Mouse (Mus musculus) erythroblast, embryonic 14.5 days (primary cell): ENCODE measurements around the gene Klk9. TPM values are rescaled to one million over a fixed set of nuclear protein-coding genes. Genes with fewer than 3 reads are reported as not detected.

Source experiments
- H3K27me3 ChIP-seq: 2 replicates; pipeline ENCODE4 v1.6.1; 2012; ENCODE audit warnings: inconsistent platforms; ENCODE audit not compliant: control insufficient read depth
- H3K36me3 ChIP-seq: 2 replicates; pipeline ENCODE4 v1.6.1; 2012; ENCODE audit warnings: mild to moderate bottlenecking, inconsistent platforms; ENCODE audit not compliant: control insufficient read depth
- H3K4me1 ChIP-seq: 2 replicates; pipeline ENCODE4 v1.6.1; 2012; ENCODE audit warnings: inconsistent platforms; ENCODE audit not compliant: control insufficient read depth
- H3K4me3 ChIP-seq: replicated peaks from 2 replicates; pipeline ENCODE3; 2012; ENCODE audit warnings: moderate library complexity, mild to moderate bottlenecking, inconsistent platforms
- H3K9me3 ChIP-seq: 2 replicates; pipeline ENCODE4 v1.6.1; 2012; ENCODE audit warnings: low read length, inconsistent platforms, mixed read lengths; ENCODE audit not compliant: control insufficient read depth
- GATA1 ChIP-seq: IDR thresholded peaks from 2 replicates; pipeline ENCODE4 v1.6.1; 2012; ENCODE audit warnings: low read length, inconsistent platforms, mixed read lengths
- TAL1 ChIP-seq: IDR thresholded peaks from 3 replicates; pipeline ENCODE4 v1.6.1; 2012; ENCODE audit warnings: low read length, inconsistent platforms, mixed read lengths
- polyA plus RNA-seq: library from polyadenylated mRNA; stranded (reverse); fragments of >175 nt; gene quantifications from 2 replicates; pipeline ENCODE4 v1.2.3, GENCODE M21; 2012

Klk9 gene
- polyA plus RNA-seq, 1 experiment: not detected

GRCm38 (mm10) chr7:43815211-43815610, 23.5 kb downstream of the Klk9 start:
- no peaks in the 10 kb centered on the region for H3K27me3 ChIP-seq
- no peak overlapping the region for H3K4me3 ChIP-seq
- TF ChIP-seq GATA1: no peak
- no peak for TF ChIP-seq TAL1
- H3K36me3 ChIP-seq: no peaks in the 10 kb centered on the region
- H3K4me1 ChIP-seq: no peaks in the 10 kb centered on the region
- H3K9me3 ChIP-seq: no peaks in the 10 kb centered on the region

GRCm38 (mm10) chr7:43816746-43817145, 25.1 kb downstream of the Klk9 start:
- no peaks in the 10 kb centered on the region for H3K27me3 ChIP-seq
- H3K4me3 ChIP-seq: no peak overlapping the region
- no peaks in the 10 kb centered on the region for H3K9me3 ChIP-seq
- H3K4me1 ChIP-seq: no peaks in the 10 kb centered on the region
- no peak for TF ChIP-seq TAL1
- TF ChIP-seq GATA1: no peak
- no peaks in the 10 kb centered on the region for H3K36me3 ChIP-seq

GRCm38 (mm10) chr7:43821581-43821980, 29.9 kb downstream of the Klk9 start:
- H3K9me3 ChIP-seq: no peaks in the 10 kb centered on the region
- TF ChIP-seq GATA1 (no peak), TAL1 (no peak)
- no peak overlapping the region for H3K4me3 ChIP-seq
- no peaks in the 10 kb centered on the region for H3K36me3 ChIP-seq
- H3K27me3 ChIP-seq: no peaks in the 10 kb centered on the region
- no peaks in the 10 kb centered on the region for H3K4me1 ChIP-seq

- Histone ChIP-seq H3K9me3 (no peaks in the 10 kb centered on the region), H3K4me1 (no peaks in the 10 kb centered on the region), H3K4me3 (no peak within 1 kb of the TSS), H3K27me3 (no peaks in the 10 kb centered on the region), H3K36me3 (no peaks in the 10 kb centered on the region)
- TF ChIP-seq TAL1: no peak
Measured at GRCm38 (mm10) chr7:43824199-43824598, 32.5 kb downstream of the Klk9 start, which contains the start of gene Klk6. Gene Klk6, plus strand, starts transcription at chr7:43824499.

- Histone ChIP-seq H3K27me3 (no peaks in the 10 kb centered on the region), H3K36me3 (no peaks in the 10 kb centered on the region), H3K9me3 (no peaks in the 10 kb centered on the region), H3K4me1 (no peaks in the 10 kb centered on the region), H3K4me3 (no peak overlapping the region)
- TF ChIP-seq GATA1: no peak
- TF ChIP-seq TAL1: no peak
Measured at GRCm38 (mm10) chr7:43826056-43826455, 34.4 kb downstream of the Klk9 start.

- no peak overlapping the region for H3K4me3 ChIP-seq
- no peaks in the 10 kb centered on the region for H3K4me1 ChIP-seq
- TF ChIP-seq GATA1 (no peak), TAL1 (no peak)
- H3K9me3 ChIP-seq: no peaks in the 10 kb centered on the region
- no peaks in the 10 kb centered on the region for H3K36me3 ChIP-seq
- no peaks in the 10 kb centered on the region for H3K27me3 ChIP-seq
Measured at GRCm38 (mm10) chr7:43827706-43828105, 36.0 kb downstream of the Klk9 start.

GRCm38 (mm10) chr7:43829006-43829405, 37.3 kb downstream of the Klk9 start:
- H3K27me3 ChIP-seq: no peaks in the 10 kb centered on the region
- H3K4me1 ChIP-seq: no peaks in the 10 kb centered on the region
- H3K9me3 ChIP-seq: no peaks in the 10 kb centered on the region
- H3K4me3 ChIP-seq: no peak overlapping the region
- no peaks in the 10 kb centered on the region for H3K36me3 ChIP-seq
- TF ChIP-seq TAL1: no peak

GRCm38 (mm10) chr7:43841701-43842100, 50.0 kb downstream of the Klk9 start, which contains the start of gene Klk5:
Gene Klk5, plus strand, starts transcription at chr7:43841971.
- TF ChIP-seq GATA1 (no peak), TAL1 (no peak)
- Histone ChIP-seq H3K36me3 (no peaks in the 10 kb centered on the region), H3K27me3 (no peaks in the 10 kb centered on the region), H3K4me1 (no peaks in the 10 kb centered on the region), H3K9me3 (peaks cover 5% of the 10 kb centered on the region; the same call in 1 of the 2 replicates), H3K4me3 (no peak within 1 kb of the TSS)

GRCm38 (mm10) chr7:43843801-43844200, 52.1 kb downstream of the Klk9 start:
- no peaks in the 10 kb centered on the region for H3K36me3 ChIP-seq
- TF ChIP-seq GATA1 (no peak), TAL1 (no peak)

More at GRCm38 (mm10) chr7:43843801-43844200, 52.1 kb downstream of the Klk9 start:
- H3K27me3 ChIP-seq: no peaks in the 10 kb centered on the region
- H3K4me3 ChIP-seq: no peak overlapping the region
- H3K4me1 ChIP-seq: no peaks in the 10 kb centered on the region
- H3K9me3 ChIP-seq: peaks cover 10% of the 10 kb centered on the region

Other genes starting within 250 kb of the Klk9 start
- 0.02 TPM in 1 of 2 replicates, not detected in the other for gene Cd33, start 247.5 kb upstream of the Klk9 start, polyA plus RNA-seq
- not detected in 2 replicates for gene Zfp658, start 229.6 kb upstream of the Klk9 start, polyA plus RNA-seq
- not detected in 2 replicates for gene Zfp719, start 212.3 kb upstream of the Klk9 start, polyA plus RNA-seq
- gene Zfp819, start 184.7 kb upstream of the Klk9 start, polyA plus RNA-seq: 0.01 TPM in 1 of 2 replicates, not detected in the other
- not detected in 2 replicates for gene Ceacam18, start 157.2 kb upstream of the Klk9 start, polyA plus RNA-seq
- not detected in 2 replicates for gene Siglece, start 131.7 kb upstream of the Klk9 start, polyA plus RNA-seq
- gene Ctu1, start 119.9 kb upstream of the Klk9 start, polyA plus RNA-seq: 0.30 and 0.34 TPM in 2 replicates
- gene Klk14, start 101.5 kb upstream of the Klk9 start, polyA plus RNA-seq: 0.04 TPM in 1 of 2 replicates, not detected in the other
- not detected in 2 replicates for gene Klk13, start 79.3 kb upstream of the Klk9 start, polyA plus RNA-seq
- gene Klk12, start 23.0 kb upstream of the Klk9 start, polyA plus RNA-seq: not detected in 2 replicates
- gene Klk11, start 17.3 kb upstream of the Klk9 start, polyA plus RNA-seq: not detected in 2 replicates
- gene Klk10, start 10.9 kb upstream of the Klk9 start, polyA plus RNA-seq: not detected in 2 replicates
- gene Klk8, start 5.7 kb downstream of the Klk9 start, polyA plus RNA-seq: 0.11 and 0.12 TPM in 2 replicates
- gene Klk7, start 19.4 kb downstream of the Klk9 start, polyA plus RNA-seq: not detected in 2 replicates
- gene Klk6, start 32.6 kb downstream of the Klk9 start, polyA plus RNA-seq: not detected in 2 replicates
- 0.05 TPM in 1 of 2 replicates, not detected in the other for gene Klk5, start 50.1 kb downstream of the Klk9 start, polyA plus RNA-seq
- gene Klk4, start 89.3 kb downstream of the Klk9 start, polyA plus RNA-seq: not detected in 2 replicates
- gene Klk15, start 141.8 kb downstream of the Klk9 start, polyA plus RNA-seq: not detected in 2 replicates
- not detected in 2 replicates for gene Klk1b8, start 158.8 kb downstream of the Klk9 start, polyA plus RNA-seq
- not detected in 2 replicates for gene Klk1b1, start 174.9 kb downstream of the Klk9 start, polyA plus RNA-seq
- gene Klk1b9, start 184.2 kb downstream of the Klk9 start, polyA plus RNA-seq: not detected in 2 replicates
- not detected in 2 replicates for gene Klk1b11, start 204.0 kb downstream of the Klk9 start, polyA plus RNA-seq
- not detected in 2 replicates for gene Klk1b26, start 220.3 kb downstream of the Klk9 start, polyA plus RNA-seq